Mouse (Mus musculus) retina, adult 2 months (tissue): ENCODE data around the gene Wnt2b.
A peak's percentile ranks its signal among the peaks of the same experiment; 100 is the strongest.

ENCODE experiments used
- DNase-seq: peaks from one replicate; pipeline ENCODE4 v3.0.0-alpha.2; 2012; ENCODE audit warnings: low read depth, low spot score

Wnt2b gene

GRCm38 (mm10) chr3:104961066-104962059 lies at the start of gene Wnt2b:
TSS of gene Wnt2b (minus strand) at chr3:104961921.
- no peak for DNase-seq

DNA sequence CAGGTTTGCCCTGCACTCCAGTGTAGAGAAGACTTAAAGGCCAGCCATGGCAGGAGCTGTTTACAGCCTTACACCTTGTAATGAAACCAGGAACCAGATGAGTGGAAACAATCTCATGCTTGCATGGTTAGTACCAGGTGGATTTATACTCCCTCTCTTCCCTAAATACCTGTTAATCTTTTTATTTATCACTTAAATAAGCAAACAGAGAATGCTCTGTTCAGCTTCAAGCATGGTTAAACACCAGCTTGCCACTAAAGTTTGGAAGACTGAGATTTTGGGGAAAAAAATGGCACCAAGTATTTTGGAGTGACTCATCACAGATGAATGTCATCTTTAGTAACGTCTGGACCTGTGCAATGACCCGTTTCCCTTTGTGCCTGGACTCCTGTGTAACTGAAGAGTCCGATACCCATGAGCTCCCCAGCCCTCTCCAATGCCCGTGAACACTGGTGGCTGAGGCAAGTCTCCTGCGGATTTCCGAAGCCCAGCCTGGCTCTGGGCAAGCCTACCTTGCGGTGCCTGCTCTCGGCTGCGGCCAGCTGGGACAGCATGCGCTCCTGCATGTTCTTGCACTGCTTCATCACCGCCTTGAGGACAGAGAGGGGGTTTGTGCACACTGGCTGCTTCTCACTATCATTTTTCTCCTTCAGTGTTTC lies 49.1 kb upstream of the Wnt2b start:
- no peak for DNase-seq

GRCm38 (mm10) chr3:105008070-105008469 lies 46.3 kb upstream of the Wnt2b start:
- DNase-seq = no peak

GRCm38 (mm10) chr3:105006101-105006500 lies 44.4 kb upstream of the Wnt2b start:
- DNase-seq = no peak

- DNase-seq = no peak
These were observed 43.9 kb upstream of the Wnt2b start for GRCm38 (mm10) chr3:105005561-105006065.

- no peak for DNase-seq
These were observed 43.3 kb upstream of the Wnt2b start for GRCm38 (mm10) chr3:105005011-105005410.

DNA sequence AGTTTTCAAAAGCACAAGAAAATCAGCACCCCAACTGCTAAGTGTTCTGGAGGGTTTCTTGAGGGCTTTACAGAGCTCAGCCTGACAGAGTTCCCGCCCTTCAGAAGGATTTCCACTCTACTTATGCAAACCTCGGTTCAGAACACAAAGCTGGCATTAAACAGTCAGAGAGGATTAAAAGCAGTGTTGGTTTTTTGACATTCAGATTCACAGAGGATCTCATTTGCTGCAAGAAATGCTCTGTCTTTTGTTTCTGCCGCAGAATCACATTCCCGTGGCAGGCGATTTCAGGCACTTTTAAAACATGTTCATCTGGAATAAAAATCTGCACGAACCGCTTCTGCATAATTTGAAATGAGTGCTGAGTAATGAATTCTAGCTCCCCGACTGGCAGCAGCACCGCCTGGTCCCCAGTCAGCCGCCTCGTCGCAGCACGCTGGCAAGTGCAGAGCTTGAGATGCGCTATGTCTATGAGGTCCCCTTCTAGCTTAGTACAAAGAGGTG lies 42.3 kb upstream of the Wnt2b start:
- DNase-seq = no peak

DNA sequence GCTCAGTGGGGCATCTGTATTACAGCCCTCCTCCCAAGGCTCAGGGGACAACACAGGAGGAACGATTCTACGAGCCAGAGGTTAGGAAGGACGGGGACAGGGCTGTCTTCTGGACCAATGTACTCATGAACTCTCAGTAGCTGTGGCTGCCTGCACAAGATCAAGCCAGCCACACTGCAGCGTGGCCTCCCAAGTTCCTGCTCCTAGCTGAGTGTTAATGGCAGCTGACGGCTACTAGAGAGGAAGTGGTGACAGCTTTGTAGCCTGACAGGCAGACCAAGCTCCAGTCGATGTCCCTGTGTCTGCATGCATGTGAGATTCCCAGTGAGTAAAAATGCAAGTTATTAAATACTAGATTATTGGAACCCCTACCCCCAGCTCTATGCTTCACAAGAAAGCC lies 39.7 kb upstream of the Wnt2b start:
- no peak for DNase-seq

DNA sequence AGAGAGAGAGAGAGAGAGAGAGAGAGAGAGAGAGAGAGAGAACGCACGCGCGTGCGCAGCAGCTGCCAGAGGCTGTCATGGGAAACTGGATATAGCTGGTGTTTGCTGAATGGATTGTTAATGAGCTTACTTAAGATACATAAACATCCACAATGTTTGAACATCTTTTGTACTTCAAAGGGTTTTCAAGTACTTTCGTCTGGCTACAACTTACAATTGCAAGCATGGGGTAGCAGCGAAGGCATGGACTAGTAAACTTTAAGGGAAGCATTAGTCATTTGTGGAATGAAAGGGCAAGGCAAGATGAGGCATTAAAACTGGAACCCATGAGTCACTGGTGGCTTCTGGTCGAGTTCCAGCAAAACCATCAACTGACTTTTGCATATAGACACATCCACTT lies 38.8 kb upstream of the Wnt2b start:
- no peak for DNase-seq

- DNase-seq = no peak
These were observed 35.8 kb upstream of the Wnt2b start for GRCm38 (mm10) chr3:104997563-104997962.

- no peak for DNase-seq
These were observed 34.0 kb upstream of the Wnt2b start for GRCm38 (mm10) chr3:104995707-104996106.

DNA sequence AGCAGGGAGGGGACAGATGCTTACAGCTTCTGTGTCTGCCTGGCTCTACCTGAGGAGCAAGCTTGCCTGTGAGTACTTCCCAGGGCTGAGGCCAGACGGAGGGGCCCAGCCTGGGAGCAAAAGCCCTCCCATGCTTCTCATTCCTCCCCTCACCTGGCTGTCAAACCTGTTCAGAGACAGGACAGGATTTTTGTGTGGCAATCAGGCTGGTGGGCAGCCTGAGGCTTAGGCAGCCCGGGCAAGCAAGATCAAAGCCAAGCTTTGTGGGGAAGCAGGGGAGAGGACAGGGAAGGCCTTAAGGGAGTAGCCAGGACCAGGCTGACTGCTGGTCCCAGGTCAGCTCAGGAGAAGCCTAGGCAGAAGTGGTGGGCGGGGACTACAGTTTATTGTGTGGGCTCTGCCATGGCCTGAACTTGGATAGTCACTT lies 32.7 kb upstream of the Wnt2b start:
- no peak for DNase-seq

GRCm38 (mm10) chr3:104993800-104994199 lies 32.1 kb upstream of the Wnt2b start:
- DNase-seq = no peak

- peak; percentile 64 for DNase-seq
These were observed 31.1 kb upstream of the Wnt2b start for GRCm38 (mm10) chr3:104992709-104993388.

- no peak for DNase-seq
These were observed 30.0 kb upstream of the Wnt2b start for GRCm38 (mm10) chr3:104991703-104992102.

DNA sequence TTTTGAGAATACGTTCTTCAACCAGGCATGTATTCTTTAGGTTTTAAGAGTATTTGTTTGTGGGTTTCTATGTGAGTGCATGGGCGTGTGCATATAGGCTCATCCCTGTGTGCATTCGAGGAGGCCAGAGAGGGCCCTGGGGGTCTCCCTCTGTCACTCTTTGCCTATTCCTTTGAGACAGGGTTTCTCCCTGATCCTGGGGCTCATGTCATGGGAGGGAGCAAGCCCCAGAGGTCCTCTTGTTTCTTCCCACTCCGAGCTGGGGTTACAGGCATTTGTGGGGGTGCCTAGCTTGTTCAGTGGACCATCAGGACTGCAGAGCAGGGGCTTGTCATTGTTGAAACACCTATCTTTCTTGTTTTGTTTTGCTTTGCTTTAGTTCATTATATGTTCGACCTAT lies 26.2 kb upstream of the Wnt2b start:
- no peak for DNase-seq

DNA sequence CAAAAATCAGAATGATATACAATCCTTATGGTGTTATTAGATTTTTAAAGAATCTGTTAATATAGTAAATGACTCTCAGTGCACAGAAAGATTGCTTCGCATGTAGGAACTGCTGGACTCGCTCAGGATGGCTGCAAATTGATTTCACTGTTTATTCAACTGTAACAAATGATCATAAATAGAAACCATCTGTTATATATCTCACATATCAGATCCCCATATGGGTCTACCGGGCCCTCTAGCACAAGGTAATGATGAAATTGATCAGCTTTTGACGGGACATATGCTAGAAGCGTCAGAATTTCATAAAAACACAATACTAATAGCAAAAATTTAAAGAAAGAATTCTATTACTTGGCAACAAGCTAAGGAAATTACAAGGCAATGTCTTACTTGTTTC lies 18.0 kb upstream of the Wnt2b start:
- DNase-seq = no peak

DNA sequence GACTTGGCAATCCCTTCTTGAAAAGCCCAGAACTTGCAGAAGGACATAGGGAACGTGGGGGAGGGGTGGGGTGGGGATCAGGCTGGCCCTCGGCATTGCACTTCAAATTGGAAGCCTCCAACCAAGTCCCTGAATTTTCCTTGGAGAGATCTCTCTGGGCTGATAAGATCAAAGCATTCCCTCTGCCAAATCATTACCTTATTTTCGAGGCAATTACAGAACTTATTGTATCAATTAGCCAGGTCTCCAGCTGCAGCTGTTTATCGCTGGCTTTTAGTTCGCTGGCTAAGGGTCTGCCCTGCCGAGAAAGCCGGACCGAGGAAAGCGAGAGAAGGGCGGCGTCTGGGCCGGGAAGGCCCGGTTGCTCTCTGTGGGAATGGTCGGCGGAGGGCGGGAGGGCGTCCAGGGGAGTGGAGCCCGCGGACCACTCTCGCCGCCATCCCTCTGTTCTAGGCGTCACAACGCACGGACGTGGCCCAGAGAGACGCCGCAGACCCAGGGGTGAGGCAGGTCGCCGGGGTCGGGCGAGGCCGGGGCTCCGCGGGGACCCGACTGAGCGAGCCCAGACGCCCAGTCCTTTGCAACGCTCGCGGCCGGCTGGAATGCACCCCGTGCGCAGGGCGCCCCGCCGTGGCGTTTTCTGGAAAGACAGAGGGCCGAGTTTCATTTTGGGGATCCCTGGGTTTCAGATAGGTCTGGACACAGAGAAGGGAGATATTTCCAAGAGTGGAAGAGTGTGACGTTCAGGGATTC lies 6.0 kb upstream of the Wnt2b start:
- DNase-seq = no peak

DNA sequence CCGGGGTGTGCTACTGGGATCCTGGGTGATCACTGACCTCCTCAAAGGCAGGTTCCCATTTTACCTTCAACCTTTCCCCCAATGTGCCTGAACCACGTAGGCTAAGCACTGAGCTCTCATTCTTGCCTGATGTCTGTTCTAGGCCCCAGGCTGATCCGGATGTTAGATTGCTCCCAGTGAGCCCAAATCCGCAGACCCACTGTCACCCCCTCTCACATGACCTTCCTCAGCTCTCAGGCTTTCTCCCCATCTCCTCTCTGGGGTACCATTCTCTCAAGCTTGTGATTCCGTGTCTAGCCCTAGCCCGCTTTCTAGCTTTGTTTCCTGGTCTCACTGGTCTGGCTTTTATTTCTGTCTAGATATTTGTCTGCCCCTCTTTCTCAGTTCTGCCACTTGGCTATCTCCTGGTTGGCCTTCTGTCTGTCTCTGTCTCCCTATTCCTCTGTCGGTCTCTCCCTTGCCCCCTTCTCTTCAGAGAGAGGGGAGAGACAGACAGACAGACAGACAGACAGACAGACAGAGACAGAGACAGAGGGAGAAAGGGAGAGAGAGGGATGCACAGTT lies 4.4 kb upstream of the Wnt2b start:
- DNase-seq = no peak

GRCm38 (mm10) chr3:104965070-104965855 lies 3.5 kb upstream of the Wnt2b start:
- no peak for DNase-seq
